ENCODE assay signal across 21 mouse cellular contexts in genomic region chr3:19441827-19442226, GRCm38 (mm10).
A peak's percentile ranks its signal among the peaks of the same experiment; 100 is the strongest.
DNase-seq lines count a peak whose midpoint lies in the region; ATAC-seq lines count a peak whose summit lies in the region.
"Had no signal": no experiment of that assay in that cellular context is flagged by ENCODE, and none has a peak within 500 bp of the region (broad histone marks: within the 10 kb centered on the region; RNA-seq: fewer than 3 reads in every experiment).

No protein-coding gene starts in this region.

- H3K9me3 ChIP-seq in embryonic facial prominence, embryonic 11.5 days (replicated peaks; ENCODE audit: control insufficient read depth, low read length): no peaks in the 10 kb centered on the region
- H3K9me3 ChIP-seq in embryonic facial prominence, embryonic 10.5 days: no peaks in the 10 kb centered on the region
- no peaks in the 10 kb centered on the region for H3K9me3 ChIP-seq in embryonic facial prominence, embryonic 12.5 days
- H3K9me3 ChIP-seq in embryonic facial prominence, embryonic 14.5 days (ENCODE audit: control insufficient read depth, low read length): no peaks in the 10 kb centered on the region
- H3K9me3 ChIP-seq: G1E had no signal

- H3K4me3 ChIP-seq in embryonic facial prominence, embryonic 11.5 days (ENCODE audit: low read depth, low read length): no peak overlapping the region
- H3K4me3 ChIP-seq in embryonic facial prominence, embryonic 10.5 days: no peak overlapping the region
- H3K4me3 ChIP-seq in embryonic facial prominence, embryonic 12.5 days: no peak overlapping the region
- no peak overlapping the region for H3K4me3 ChIP-seq in embryonic facial prominence, embryonic 14.5 days (ENCODE audit: low read depth, low read length)

- 0 out of 2 replicates have a peak, but pooled peaks have one; percentile 62 for ATAC-seq in embryonic facial prominence, embryonic 11.5 days (replicated peaks; ENCODE audit: insufficient number of reproducible peaks, low FRiP score, low TSS enrichment, low read depth)
- ATAC-seq in embryonic facial prominence, embryonic 12.5 days (ENCODE audit: insufficient number of reproducible peaks, insufficient read depth, low FRiP score, low TSS enrichment): peak; percentile 52; the same call in 1 of the 2 replicates
- no peak for ATAC-seq in embryonic facial prominence, embryonic 14.5 days (ENCODE audit: low read depth)
- ATAC-seq: activated CD4-positive, CD25-positive, alpha-beta regulatory T cell, adult 4 months; CD4-positive, CD25-positive, alpha-beta regulatory T cell, adult 4 months; Patski had no signal

- DNase-seq in embryonic facial prominence, embryonic 11.5 days (ENCODE audit: low spot score): peak; percentile 30
- no peak for DNase-seq in embryonic facial prominence, embryonic 10.5 days (ENCODE audit: low spot score)
- DNase-seq in embryonic facial prominence, embryonic 14.5 days (ENCODE audit: low spot score): peak; percentile 58
- no peak for DNase-seq in B cell, adult 2 months
- DNase-seq in liver: no peak
- DNase-seq: adrenal gland, adult 2 months; adrenal gland, adult 8-10 months; adrenal gland, postnatal 10 days; adrenal gland, postnatal 14 days; adrenal gland, postnatal 25 days; adrenal gland, postnatal 36 days; cerebellum, adult 11 months; cerebellum, adult 11-12 months; cerebellum, adult 18-20 months; cerebellum, adult 2 months had no signal

- H3K4me1 ChIP-seq in embryonic facial prominence, embryonic 11.5 days (ENCODE audit: control insufficient read depth, insufficient read depth, low read length): no peaks in the 10 kb centered on the region
- no peaks in the 10 kb centered on the region for H3K4me1 ChIP-seq in embryonic facial prominence, embryonic 10.5 days
- no peaks in the 10 kb centered on the region for H3K4me1 ChIP-seq in embryonic facial prominence, embryonic 12.5 days
- H3K4me1 ChIP-seq in embryonic facial prominence, embryonic 14.5 days (ENCODE audit: control insufficient read depth, insufficient read depth, low read length): no peaks in the 10 kb centered on the region

- 37% methylated on average over 1 of the region's 1 CpGs for WGBS in embryonic facial prominence, embryonic 11.5 days
- WGBS in embryonic facial prominence, embryonic 10.5 days: 53% methylated on average over 1 of the region's 1 CpGs
- WGBS in embryonic facial prominence, embryonic 12.5 days: 39% methylated on average over 1 of the region's 1 CpGs
- 18% methylated on average over 1 of the region's 1 CpGs for WGBS in embryonic facial prominence, embryonic 14.5 days

- H3K27me3 ChIP-seq in embryonic facial prominence, embryonic 11.5 days (ENCODE audit: control insufficient read depth, insufficient read depth, low read length): no peaks in the 10 kb centered on the region
- no peaks in the 10 kb centered on the region for H3K27me3 ChIP-seq in embryonic facial prominence, embryonic 10.5 days (replicated peaks; ENCODE audit: low read depth, poor library complexity, severe bottlenecking)
- no peaks in the 10 kb centered on the region for H3K27me3 ChIP-seq in embryonic facial prominence, embryonic 12.5 days
- H3K27me3 ChIP-seq in embryonic facial prominence, embryonic 14.5 days (replicated peaks; ENCODE audit: control insufficient read depth, insufficient read depth, low read length): no peaks in the 10 kb centered on the region
- H3K27me3 ChIP-seq: CH12.LX, Patski had no signal

- H3K4me2 ChIP-seq in embryonic facial prominence, embryonic 11.5 days (ENCODE audit: low read depth, low read length): no peak overlapping the region
- H3K4me2 ChIP-seq in embryonic facial prominence, embryonic 12.5 days (replicated peaks): no peak overlapping the region
- H3K4me2 ChIP-seq in embryonic facial prominence, embryonic 14.5 days (ENCODE audit: low read depth, low read length): no peak overlapping the region

- H3K36me3 ChIP-seq in embryonic facial prominence, embryonic 11.5 days (replicated peaks; ENCODE audit: control insufficient read depth, insufficient read depth, low read depth, low read length): no peaks in the 10 kb centered on the region
- no peaks in the 10 kb centered on the region for H3K36me3 ChIP-seq in embryonic facial prominence, embryonic 10.5 days (replicated peaks)
- H3K36me3 ChIP-seq in embryonic facial prominence, embryonic 12.5 days: no peaks in the 10 kb centered on the region
- no peaks in the 10 kb centered on the region for H3K36me3 ChIP-seq in embryonic facial prominence, embryonic 14.5 days (ENCODE audit: control insufficient read depth, insufficient read depth, low read length)
- H3K36me3 ChIP-seq: G1E had no signal

- no peak overlapping the region for H3K9ac ChIP-seq in embryonic facial prominence, embryonic 11.5 days (replicated peaks; ENCODE audit: low read length)
- H3K9ac ChIP-seq in embryonic facial prominence, embryonic 12.5 days: no peak overlapping the region
- no peak overlapping the region for H3K9ac ChIP-seq in embryonic facial prominence, embryonic 14.5 days (ENCODE audit: low read depth, low read length)

- H3K27ac ChIP-seq in embryonic facial prominence, embryonic 11.5 days (replicated peaks; ENCODE audit: low read depth, low read length): no peak overlapping the region
- no peak overlapping the region for H3K27ac ChIP-seq in embryonic facial prominence, embryonic 10.5 days (replicated peaks)
- no peak overlapping the region for H3K27ac ChIP-seq in embryonic facial prominence, embryonic 12.5 days
- no peak overlapping the region for H3K27ac ChIP-seq in embryonic facial prominence, embryonic 14.5 days (replicated peaks; ENCODE audit: low read depth, low read length)

Comparison
In these comparisons a context has a peak if more than half of its experiments do, and no peak if none do; other contexts are left out.
1. DNase-seq: peak in embryonic facial prominence, embryonic 11.5 days (single experiment) and embryonic facial prominence, embryonic 14.5 days (single experiment); none in embryonic facial prominence, embryonic 10.5 days (single experiment), B cell, adult 2 months (0 of 2) and liver (single experiment).